Mouse (Mus musculus): ENCODE measurements at regions not wholly inside any gene's neighbourhood (a gene's known extent, or its start where the extent isn't known, plus 50 kb on each side); places are given as distances from the start of the nearest gene placed in this dataset.

DNA sequence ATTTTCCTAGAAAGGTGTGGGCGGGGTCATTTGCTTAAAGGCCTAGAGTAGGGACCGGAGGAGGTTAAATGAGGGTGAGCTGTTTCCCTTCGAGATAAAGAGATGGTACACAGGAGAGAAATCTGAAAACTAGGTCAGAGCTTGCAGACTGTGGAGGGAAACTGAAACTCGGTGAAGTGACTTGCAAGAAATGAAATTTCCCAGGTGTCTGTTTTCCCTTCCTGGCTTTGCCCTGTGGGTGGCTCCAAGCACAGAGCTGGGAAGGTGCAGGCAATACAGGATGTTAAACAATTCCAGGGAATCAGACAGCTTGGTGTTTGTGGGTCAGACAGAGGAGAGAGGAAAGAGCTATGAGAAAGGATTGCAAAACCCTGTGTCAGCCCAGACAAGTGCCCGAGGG is 134.3 kb upstream of the Stmnd1 start:
- Histone ChIP-seq H3K27me3 (ENCODE audit: control insufficient read depth, insufficient read depth, insufficient read length) (peaks cover 3% of the 10 kb centered on the region), H3K36me3 (ENCODE audit: control insufficient read depth, insufficient read depth) (no peaks in the 10 kb centered on the region), H3K4me3 (ENCODE audit: insufficient read depth, poor library complexity, severe bottlenecking) (no peak overlapping the region), H3K79me2 (ENCODE audit: control insufficient read depth, insufficient read depth) (no peaks in the 10 kb centered on the region), H3ac (ENCODE audit: control insufficient read depth, insufficient read length, low read depth) (no peak overlapping the region), H3K79me3 (ENCODE audit: low read depth) (no peaks in the 10 kb centered on the region)
- TF ChIP-seq CTCF (IDR thresholded peaks at IDR 0.05; ENCODE audit: control insufficient read depth, insufficient read depth, insufficient read length): no peak
- no peak for TF ChIP-seq MAX (IDR thresholded peaks at IDR 0.05)
- no peak for TF ChIP-seq CEBPB (IDR thresholded peaks at IDR 0.05; ENCODE audit: low read depth)
- TF ChIP-seq USF1 (IDR thresholded peaks at IDR 0.05; ENCODE audit: low read depth): no peak
- TF ChIP-seq MYOG (IDR thresholded peaks at IDR 0.05; ENCODE audit: control insufficient read depth, extremely low read depth, insufficient read length): no peak
- no peak for TF ChIP-seq FOSL1 (IDR thresholded peaks at IDR 0.05; ENCODE audit: insufficient read depth, low read length, poor library complexity, severe bottlenecking)
- TF ChIP-seq MYOD1 (IDR thresholded peaks at IDR 0.05; ENCODE audit: control insufficient read depth, insufficient read length, low read depth): no peak

- Histone ChIP-seq H3K4me3 (ENCODE audit: insufficient read depth, poor library complexity, severe bottlenecking) (no peak overlapping the region), H3K27me3 (ENCODE audit: control insufficient read depth, insufficient read depth, insufficient read length) (peaks cover 3% of the 10 kb centered on the region), H3K36me3 (ENCODE audit: control insufficient read depth, insufficient read depth) (no peaks in the 10 kb centered on the region), H3ac (ENCODE audit: control insufficient read depth, insufficient read length, low read depth) (no peak overlapping the region), H3K79me2 (ENCODE audit: control insufficient read depth, insufficient read depth) (no peaks in the 10 kb centered on the region), H3K79me3 (ENCODE audit: low read depth) (no peaks in the 10 kb centered on the region)
- no peak for TF ChIP-seq USF1 (IDR thresholded peaks at IDR 0.05; ENCODE audit: low read depth)
- no peak for TF ChIP-seq CTCF (IDR thresholded peaks at IDR 0.05; ENCODE audit: control insufficient read depth, insufficient read depth, insufficient read length)
- no peak for TF ChIP-seq MYOG (IDR thresholded peaks at IDR 0.05; ENCODE audit: control insufficient read depth, extremely low read depth, insufficient read length)
- no peak for TF ChIP-seq MYOD1 (IDR thresholded peaks at IDR 0.05; ENCODE audit: control insufficient read depth, insufficient read length, low read depth)
- TF ChIP-seq MAX (IDR thresholded peaks at IDR 0.05): no peak
- TF ChIP-seq CEBPB (IDR thresholded peaks at IDR 0.05; ENCODE audit: low read depth): no peak
- TF ChIP-seq FOSL1 (IDR thresholded peaks at IDR 0.05; ENCODE audit: insufficient read depth, low read length, poor library complexity, severe bottlenecking): no peak
Observed at GRCm38 (mm10) chr13:46135411-46135810, 138.1 kb upstream of the Stmnd1 start.

GRCm38 (mm10) chr13:46129236-46129855 is 144.2 kb upstream of the Stmnd1 start:
- H3ac ChIP-seq (ENCODE audit: control insufficient read depth, insufficient read length, low read depth): no peak overlapping the region
- H3K27me3 ChIP-seq (ENCODE audit: control insufficient read depth, insufficient read depth, insufficient read length): no peaks in the 10 kb centered on the region
- no peak overlapping the region for H3K4me3 ChIP-seq (ENCODE audit: insufficient read depth, poor library complexity, severe bottlenecking)
- no peaks in the 10 kb centered on the region for H3K36me3 ChIP-seq (ENCODE audit: control insufficient read depth, insufficient read depth)
- TF ChIP-seq USF1 (IDR thresholded peaks at IDR 0.05; ENCODE audit: low read depth) (no peak), MAX (IDR thresholded peaks at IDR 0.05) (no peak), MYOG (IDR thresholded peaks at IDR 0.05; ENCODE audit: control insufficient read depth, extremely low read depth, insufficient read length) (no peak), FOSL1 (IDR thresholded peaks at IDR 0.05; ENCODE audit: insufficient read depth, low read length, poor library complexity, severe bottlenecking) (no peak), MYOD1 (IDR thresholded peaks at IDR 0.05; ENCODE audit: control insufficient read depth, insufficient read length, low read depth) (no peak), CEBPB (IDR thresholded peaks at IDR 0.05; ENCODE audit: low read depth) (no peak), CTCF (IDR thresholded peaks at IDR 0.05; ENCODE audit: control insufficient read depth, insufficient read depth, insufficient read length) (no peak)
- no peaks in the 10 kb centered on the region for H3K79me3 ChIP-seq (ENCODE audit: low read depth)
- no peaks in the 10 kb centered on the region for H3K79me2 ChIP-seq (ENCODE audit: control insufficient read depth, insufficient read depth)

GRCm38 (mm10) chr13:46123446-46123845 is 150.1 kb upstream of the Stmnd1 start:
- Histone ChIP-seq H3K79me3 (ENCODE audit: low read depth) (no peaks in the 10 kb centered on the region), H3K4me3 (ENCODE audit: insufficient read depth, poor library complexity, severe bottlenecking) (no peak overlapping the region)
- no peak for TF ChIP-seq CTCF (IDR thresholded peaks at IDR 0.05; ENCODE audit: control insufficient read depth, insufficient read depth, insufficient read length)
- TF ChIP-seq CEBPB (IDR thresholded peaks at IDR 0.05; ENCODE audit: low read depth): no peak
- TF ChIP-seq MAX (IDR thresholded peaks at IDR 0.05): no peak
- TF ChIP-seq MYOG (IDR thresholded peaks at IDR 0.05; ENCODE audit: control insufficient read depth, extremely low read depth, insufficient read length): no peak
- no peak for TF ChIP-seq USF1 (IDR thresholded peaks at IDR 0.05; ENCODE audit: low read depth)
- TF ChIP-seq MYOD1 (IDR thresholded peaks at IDR 0.05; ENCODE audit: control insufficient read depth, insufficient read length, low read depth): no peak
- no peak for TF ChIP-seq FOSL1 (IDR thresholded peaks at IDR 0.05; ENCODE audit: insufficient read depth, low read length, poor library complexity, severe bottlenecking)

GRCm38 (mm10) chr13:46116576-46116975 is 151.8 kb upstream of the Atxn1 start:
- Histone ChIP-seq H3K79me3 (ENCODE audit: low read depth) (no peaks in the 10 kb centered on the region), H3K36me3 (ENCODE audit: control insufficient read depth, insufficient read depth) (no peaks in the 10 kb centered on the region), H3K79me2 (ENCODE audit: control insufficient read depth, insufficient read depth) (no peaks in the 10 kb centered on the region), H3K4me3 (ENCODE audit: insufficient read depth, poor library complexity, severe bottlenecking) (no peak overlapping the region), H3K27me3 (ENCODE audit: control insufficient read depth, insufficient read depth, insufficient read length) (no peaks in the 10 kb centered on the region), H3ac (ENCODE audit: control insufficient read depth, insufficient read length, low read depth) (no peak overlapping the region)
- no peak for TF ChIP-seq FOSL1 (IDR thresholded peaks at IDR 0.05; ENCODE audit: insufficient read depth, low read length, poor library complexity, severe bottlenecking)

More at GRCm38 (mm10) chr13:46123446-46123845, 150.1 kb upstream of the Stmnd1 start:
- Histone ChIP-seq H3K79me2 (ENCODE audit: control insufficient read depth, insufficient read depth) (no peaks in the 10 kb centered on the region), H3ac (ENCODE audit: control insufficient read depth, insufficient read length, low read depth) (no peak overlapping the region), H3K36me3 (ENCODE audit: control insufficient read depth, insufficient read depth) (no peaks in the 10 kb centered on the region), H3K27me3 (ENCODE audit: control insufficient read depth, insufficient read depth, insufficient read length) (no peaks in the 10 kb centered on the region)

GRCm38 (mm10) chr13:46104971-46105370 is 140.2 kb upstream of the Atxn1 start:
- Histone ChIP-seq H3K79me3 (ENCODE audit: low read depth) (no peaks in the 10 kb centered on the region), H3K4me3 (ENCODE audit: insufficient read depth, poor library complexity, severe bottlenecking) (no peak overlapping the region), H3ac (ENCODE audit: control insufficient read depth, insufficient read length, low read depth) (no peak overlapping the region), H3K27me3 (ENCODE audit: control insufficient read depth, insufficient read depth, insufficient read length) (no peaks in the 10 kb centered on the region), H3K79me2 (ENCODE audit: control insufficient read depth, insufficient read depth) (no peaks in the 10 kb centered on the region), H3K36me3 (ENCODE audit: control insufficient read depth, insufficient read depth) (no peaks in the 10 kb centered on the region)
- no peak for TF ChIP-seq MYOD1 (IDR thresholded peaks at IDR 0.05; ENCODE audit: control insufficient read depth, insufficient read length, low read depth)
- no peak for TF ChIP-seq FOSL1 (IDR thresholded peaks at IDR 0.05; ENCODE audit: insufficient read depth, low read length, poor library complexity, severe bottlenecking)
- TF ChIP-seq MYOG (IDR thresholded peaks at IDR 0.05; ENCODE audit: control insufficient read depth, extremely low read depth, insufficient read length): no peak
- no peak for TF ChIP-seq CTCF (IDR thresholded peaks at IDR 0.05; ENCODE audit: control insufficient read depth, insufficient read depth, insufficient read length)
- TF ChIP-seq MAX (IDR thresholded peaks at IDR 0.05): no peak
- no peak for TF ChIP-seq CEBPB (IDR thresholded peaks at IDR 0.05; ENCODE audit: low read depth)
- TF ChIP-seq USF1 (IDR thresholded peaks at IDR 0.05; ENCODE audit: low read depth): no peak

Data from C2C12 (cell line).